Mouse (Mus musculus) neural tube, embryonic 11.5 days (tissue): ENCODE measurements around the gene Olfm1. TPM values are rescaled to one million over a fixed set of nuclear protein-coding genes. Genes with fewer than 3 reads are reported as not detected.

ENCODE experiments used
- ATAC-seq: fragments of 200-750 bp; cut with Nextera tagmentation; 2 replicates; pipeline ENCODE4 v1.8.0; 2017; ENCODE audit warnings: moderate number of reproducible peaks, mild to moderate bottlenecking, moderate TSS enrichment, moderate library complexity; ENCODE audit not compliant: insufficient read depth, low FRiP score, low TSS enrichment
- DNase-seq: peaks from one replicate; pipeline ENCODE4 v3.0.0-alpha.2; 2015; ENCODE audit warnings: low spot score
- H3K27ac ChIP-seq: fragments of 300-500 bp; sonication (generic); 2 replicates; pipeline ENCODE4 v1.5.1; 2014; ENCODE audit warnings: low read depth, mild to moderate bottlenecking, low read length
- H3K27me3 ChIP-seq: fragments of 300-500 bp; sonication (generic); 2 replicates; pipeline ENCODE4 v1.6.1; 2014; ENCODE audit warnings: mild to moderate bottlenecking, low read length, mixed read lengths; ENCODE audit not compliant: control insufficient read depth, insufficient read depth
- H3K36me3 ChIP-seq: fragments of 300-500 bp; sonication (generic); 2 replicates; pipeline ENCODE4 v1.6.1; 2014; ENCODE audit warnings: mild to moderate bottlenecking, low read length, moderate library complexity, mixed read lengths; ENCODE audit not compliant: control insufficient read depth, insufficient read depth
- H3K4me1 ChIP-seq: fragments of 300-500 bp; sonication (generic); 2 replicates; pipeline ENCODE4 v1.6.1; 2014; ENCODE audit warnings: low read length, mixed read lengths; ENCODE audit not compliant: control insufficient read depth, insufficient read depth
- H3K4me2 ChIP-seq: fragments of 300-500 bp; sonication (generic); 2 replicates; pipeline ENCODE4 v1.6.1; 2014; ENCODE audit warnings: low read depth, mild to moderate bottlenecking, moderate library complexity
- H3K4me3 ChIP-seq: fragments of 300-500 bp; sonication (generic); 2 replicates; pipeline ENCODE4 v1.5.1; 2014; ENCODE audit warnings: low read depth, low read length
- H3K9ac ChIP-seq: fragments of 300-500 bp; sonication (generic); 2 replicates; pipeline ENCODE4 v1.6.1; 2014; ENCODE audit warnings: mild to moderate bottlenecking, low read length
- H3K9me3 ChIP-seq: fragments of 300-500 bp; sonication (generic); 2 replicates; pipeline ENCODE4 v1.6.1; 2016; ENCODE audit warnings: low read length; ENCODE audit not compliant: control insufficient read depth
- WGBS: fragments of 180-500 bp; shearing (Covaris S2); extraction: QIAGEN DNeasy Blood & Tissue Kit; methylation state at CpG from one replicate; pipeline ENCODE4 v1.1.7; 2014; 5-methylcytosine and 5-hydroxymethylcytosine counted together
- polyA plus RNA-seq: library from polyadenylated mRNA; unstranded; fragments of >200 nt; fragmentation: Nextera tagmentation; extraction: Ambion mirVana; gene quantifications from 2 replicates; pipeline ENCODE4 v1.2.1, GENCODE M21; 2014

Gene Olfm1
- polyA plus RNA-seq, 1 experiment from 2014 or later, result 118 TPM

- Histone ChIP-seq H3K9me3 (no peaks in the 10 kb centered on the region), H3K9ac (no peak overlapping the region), H3K4me2 (peak overlapping the region; percentile 13; the same call in 1 of the 2 replicates), H3K27ac (no peak overlapping the region), H3K4me1 (peaks cover 10% of the 10 kb centered on the region; the same call in 1 of the 2 replicates), H3K4me3 (no peak overlapping the region), H3K36me3 (no peaks in the 10 kb centered on the region), H3K27me3 (peaks cover 2% of the 10 kb centered on the region; the same call in 1 of the 2 replicates)
- ATAC-seq (no peak), DNase-seq (no peak)
- 85% methylated on average over 3 of the region's 3 CpGs for WGBS
Observed at GRCm38 (mm10) chr2:28207200-28207750, 14.5 kb downstream of the Olfm1 start.

GRCm38 (mm10) chr2:28208130-28208745, 15.4 kb downstream of the Olfm1 start:
- H3K36me3 ChIP-seq, result no peaks in the 10 kb centered on the region
- WGBS, result 92% methylated on average over 14 of the region's 14 CpGs
- no peak overlapping the region for H3K9ac ChIP-seq
- peaks cover 10% of the 10 kb centered on the region; the same call in 1 of the 2 replicates for H3K4me1 ChIP-seq
- H3K27ac ChIP-seq, result no peak overlapping the region
- no peak overlapping the region for H3K4me2 ChIP-seq
- H3K27me3 ChIP-seq, result peaks cover 2% of the 10 kb centered on the region; the same call in 1 of the 2 replicates
- H3K4me3 ChIP-seq, result no peak overlapping the region
- ATAC-seq (no peak), DNase-seq (no peak)
- H3K9me3 ChIP-seq, result no peaks in the 10 kb centered on the region

DNA sequence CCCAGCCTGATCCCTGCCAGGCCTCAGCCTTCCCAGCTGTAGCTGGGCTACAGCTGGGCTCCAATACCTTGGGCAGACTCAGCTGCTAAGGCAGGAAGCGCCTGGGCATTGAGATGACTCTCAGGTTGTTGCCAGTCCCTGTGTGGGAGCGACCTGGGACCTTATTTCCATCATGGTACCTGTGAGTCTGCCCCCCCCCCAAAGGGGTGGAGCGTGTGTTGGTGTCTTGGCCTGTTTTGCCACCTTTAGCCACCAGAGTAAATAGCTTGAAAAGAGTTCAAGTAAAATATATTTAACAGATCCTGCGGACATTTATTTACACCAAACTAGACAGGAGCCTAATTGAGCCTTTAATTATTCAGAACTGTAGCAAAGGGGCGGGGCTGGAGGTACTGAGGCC, 16.4 kb downstream of the Olfm1 start:
- no peaks in the 10 kb centered on the region for H3K36me3 ChIP-seq
- ATAC-seq (no peak), DNase-seq (no peak)
- H3K27me3 ChIP-seq, result peaks cover 2% of the 10 kb centered on the region; the same call in 1 of the 2 replicates
- no peak overlapping the region for H3K9ac ChIP-seq
- 86% methylated on average over 5 of the region's 5 CpGs for WGBS
- H3K4me3 ChIP-seq, result no peak overlapping the region
- no peaks in the 10 kb centered on the region for H3K9me3 ChIP-seq
- no peak overlapping the region for H3K27ac ChIP-seq
- no peak overlapping the region for H3K4me2 ChIP-seq
- H3K4me1 ChIP-seq, result peaks cover 10% of the 10 kb centered on the region; the same call in 1 of the 2 replicates

DNA sequence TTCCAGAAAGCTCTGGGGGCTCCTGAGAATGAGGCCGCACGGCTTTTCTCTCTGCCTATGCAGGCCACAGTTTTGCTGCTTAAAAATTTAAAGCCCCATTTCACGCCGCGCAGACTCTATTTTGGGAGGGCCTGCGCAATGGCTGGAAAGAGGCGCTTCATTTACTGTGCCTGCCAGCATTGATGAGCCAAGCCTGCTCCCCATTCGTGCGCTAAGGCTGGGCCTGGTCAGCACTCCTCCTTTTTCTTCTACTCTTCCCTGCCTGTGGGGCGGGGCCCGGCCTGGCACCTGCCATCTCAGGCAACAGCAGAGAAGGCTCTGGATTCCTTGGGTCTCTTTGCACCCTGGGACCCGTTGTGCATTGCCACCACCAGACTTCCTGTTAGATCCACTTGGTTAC, 16.9 kb downstream of the Olfm1 start:
- Histone ChIP-seq H3K9me3 (no peaks in the 10 kb centered on the region), H3K27ac (no peak overlapping the region), H3K27me3 (peaks cover 2% of the 10 kb centered on the region; the same call in 1 of the 2 replicates), H3K4me1 (peaks cover 5% of the 10 kb centered on the region; the same call in 1 of the 2 replicates), H3K9ac (no peak overlapping the region), H3K4me2 (no peak overlapping the region), H3K36me3 (no peaks in the 10 kb centered on the region), H3K4me3 (no peak overlapping the region)
- no peak for DNase-seq
- 81% methylated on average over 12 of the region's 12 CpGs for WGBS
- ATAC-seq, result no peak

GRCm38 (mm10) chr2:28210273-28210672, 17.5 kb downstream of the Olfm1 start:
- DNase-seq (no peak), ATAC-seq (no peak)
- Histone ChIP-seq H3K4me3 (no peak overlapping the region), H3K27me3 (no peaks in the 10 kb centered on the region; the same call in 1 of the 2 replicates), H3K9ac (no peak overlapping the region), H3K9me3 (no peaks in the 10 kb centered on the region), H3K36me3 (no peaks in the 10 kb centered on the region), H3K27ac (no peak overlapping the region), H3K4me1 (peaks cover 5% of the 10 kb centered on the region; the same call in 1 of the 2 replicates), H3K4me2 (no peak overlapping the region)
- 39% methylated on average over 4 of the region's 4 CpGs for WGBS

GRCm38 (mm10) chr2:28211531-28212281, 18.9 kb downstream of the Olfm1 start:
- Histone ChIP-seq H3K36me3 (no peaks in the 10 kb centered on the region; the same call in 1 of the 2 replicates), H3K27me3 (no peaks in the 10 kb centered on the region), H3K27ac (no peak overlapping the region), H3K9ac (no peak overlapping the region), H3K4me3 (no peak overlapping the region), H3K9me3 (no peaks in the 10 kb centered on the region), H3K4me2 (no peak overlapping the region), H3K4me1 (peaks cover 5% of the 10 kb centered on the region; the same call in 1 of the 2 replicates)
- ATAC-seq, result no peak
- DNase-seq, result no peak
- WGBS, result 67% methylated on average over 22 of the region's 22 CpGs

- Histone ChIP-seq H3K4me2 (no peak overlapping the region), H3K36me3 (no peaks in the 10 kb centered on the region; the same call in 1 of the 2 replicates), H3K4me3 (no peak overlapping the region), H3K27me3 (no peaks in the 10 kb centered on the region), H3K27ac (no peak overlapping the region), H3K9ac (no peak overlapping the region), H3K9me3 (no peaks in the 10 kb centered on the region), H3K4me1 (peaks cover 5% of the 10 kb centered on the region; the same call in 1 of the 2 replicates)
- 59% methylated on average over 5 of the region's 5 CpGs for WGBS
- DNase-seq (no peak), ATAC-seq (no peak)
Observed at GRCm38 (mm10) chr2:28212911-28213310, 20.1 kb downstream of the Olfm1 start.

- ATAC-seq (no peak), DNase-seq (no peak)
- H3K9me3 ChIP-seq, result no peaks in the 10 kb centered on the region
- 82% methylated on average over 5 of the region's 5 CpGs for WGBS
- H3K4me2 ChIP-seq, result no peak overlapping the region
- H3K4me3 ChIP-seq, result no peak overlapping the region
- no peaks in the 10 kb centered on the region for H3K27me3 ChIP-seq
- H3K27ac ChIP-seq, result no peak overlapping the region
- no peak overlapping the region for H3K9ac ChIP-seq
- no peaks in the 10 kb centered on the region; the same call in 1 of the 2 replicates for H3K4me1 ChIP-seq
- H3K36me3 ChIP-seq, result no peaks in the 10 kb centered on the region; the same call in 1 of the 2 replicates
Observed at GRCm38 (mm10) chr2:28216211-28216775, 23.5 kb downstream of the Olfm1 start.
